Mouse (Mus musculus) lung, postnatal 36 days (tissue): ENCODE results near the gene Tnfsf11.

Experiments
- DNase-seq: peaks from one replicate; pipeline ENCODE4 v3.0.0; 2022; ENCODE audit warnings: mixed read lengths

The Tnfsf11 gene

DNA sequence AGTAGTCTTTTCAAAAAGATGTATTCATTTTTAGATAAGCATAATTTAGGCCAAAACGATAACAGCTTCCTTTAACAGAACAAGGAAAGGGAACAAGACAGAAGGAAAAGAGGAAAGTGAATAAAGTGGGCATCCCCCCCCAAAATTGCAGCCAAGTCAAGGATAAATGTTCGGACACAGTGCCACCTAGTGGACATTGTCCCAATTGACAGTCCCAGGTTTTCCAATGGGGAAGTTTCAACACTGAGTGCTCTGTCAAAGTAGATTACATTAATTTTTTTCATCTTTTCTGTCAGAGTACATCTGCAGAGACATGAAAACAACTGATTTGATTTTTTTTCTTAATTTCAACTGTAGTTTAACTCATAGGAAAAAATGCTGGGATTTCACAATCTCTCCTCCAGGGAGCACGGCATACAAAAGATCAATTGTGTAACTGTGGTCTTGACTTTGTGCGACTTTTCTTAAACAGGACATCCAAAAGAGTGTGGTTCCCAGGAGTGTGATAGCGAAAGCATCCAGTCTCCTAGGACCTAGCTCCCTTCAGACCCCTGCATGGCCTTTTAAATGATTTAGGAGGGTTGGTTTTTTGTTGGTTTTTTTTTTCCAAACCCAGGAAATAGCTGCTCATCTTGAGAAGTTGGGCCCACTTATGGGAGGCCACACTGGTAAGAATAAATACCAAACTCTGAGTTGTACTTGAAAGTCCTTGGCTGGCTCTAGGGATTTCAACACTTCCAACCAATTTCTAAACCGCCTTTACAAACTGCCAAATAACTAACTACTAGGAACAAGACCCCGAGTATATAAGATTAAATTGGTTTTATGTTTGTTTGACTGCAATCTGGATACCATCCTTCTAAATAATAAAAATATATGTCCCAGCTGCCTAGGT lies 19.7 kb downstream of the Tnfsf11 start:
- DNase-seq: peak; percentile 71

DNA sequence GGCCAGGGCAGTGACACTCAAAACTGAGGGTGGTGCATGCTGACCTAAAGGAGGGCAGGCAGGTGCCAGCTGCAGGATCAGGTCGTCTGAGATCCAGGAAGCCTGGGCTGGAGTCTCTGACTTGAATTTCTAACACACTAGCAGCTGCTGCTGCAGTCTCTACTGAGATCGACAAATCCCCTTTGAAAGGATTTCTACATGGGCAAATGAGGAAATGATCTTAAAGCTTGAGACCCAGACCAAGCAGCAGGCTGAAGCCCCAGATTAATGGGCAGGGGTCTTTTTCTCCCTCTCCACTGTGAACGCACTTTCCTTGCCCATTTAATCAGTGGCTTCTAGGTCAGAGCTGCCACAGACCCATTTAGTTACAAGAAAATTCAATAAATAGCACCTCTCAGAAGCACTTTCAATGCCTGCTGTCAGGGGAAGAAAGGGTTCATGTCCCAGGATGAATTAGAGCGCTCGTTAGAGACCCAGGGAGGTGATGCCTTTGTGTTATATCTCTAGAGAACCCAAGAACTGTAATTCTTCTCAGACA lies 21.8 kb downstream of the Tnfsf11 start:
- DNase-seq: no peak

DNA sequence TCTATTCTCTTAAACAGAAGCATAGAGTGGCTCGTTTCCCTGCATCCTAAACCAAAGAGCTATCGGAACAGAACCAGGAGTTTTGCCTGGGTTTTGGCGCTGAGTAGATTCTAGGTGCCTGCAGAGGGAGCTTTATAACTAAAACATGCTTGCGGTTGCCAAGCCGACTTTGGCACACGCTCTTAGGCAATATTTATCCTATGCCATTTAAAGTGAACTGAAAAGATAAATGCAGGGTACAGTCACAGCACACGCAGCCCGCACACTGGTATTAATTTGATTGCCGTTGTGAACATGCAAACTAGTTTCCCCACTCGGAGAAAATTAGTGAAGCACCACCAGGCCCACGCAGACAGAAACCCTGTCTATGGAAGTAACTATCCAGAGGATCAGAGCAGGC lies 25.4 kb downstream of the Tnfsf11 start:
- peak; percentile 7 for DNase-seq

DNA sequence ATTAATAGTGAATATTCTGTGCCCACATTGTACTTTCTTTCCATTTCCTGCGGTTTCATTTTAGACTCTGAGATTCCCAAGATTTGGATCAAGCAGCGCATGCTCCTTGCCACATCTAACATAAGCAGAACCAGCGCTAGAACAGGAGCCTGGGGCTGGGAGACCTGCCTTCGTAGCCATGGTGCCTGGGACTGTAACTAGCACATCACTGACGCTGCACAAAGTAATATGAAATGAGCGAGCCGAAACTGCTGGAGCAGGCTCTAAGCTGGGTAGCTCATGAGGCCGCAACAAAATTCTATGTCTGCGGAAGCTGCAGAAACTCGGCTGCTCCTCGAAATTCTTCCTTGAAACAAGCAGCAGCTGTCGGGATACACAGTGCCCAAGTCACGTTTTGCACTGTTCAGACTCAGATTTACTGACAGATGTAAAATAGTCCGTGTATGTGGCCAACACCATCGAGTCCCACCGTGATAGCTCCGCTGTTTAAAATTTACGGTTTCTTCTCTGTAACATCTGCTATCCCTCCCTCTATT lies 31.4 kb downstream of the Tnfsf11 start:
- no peak for DNase-seq

DNA sequence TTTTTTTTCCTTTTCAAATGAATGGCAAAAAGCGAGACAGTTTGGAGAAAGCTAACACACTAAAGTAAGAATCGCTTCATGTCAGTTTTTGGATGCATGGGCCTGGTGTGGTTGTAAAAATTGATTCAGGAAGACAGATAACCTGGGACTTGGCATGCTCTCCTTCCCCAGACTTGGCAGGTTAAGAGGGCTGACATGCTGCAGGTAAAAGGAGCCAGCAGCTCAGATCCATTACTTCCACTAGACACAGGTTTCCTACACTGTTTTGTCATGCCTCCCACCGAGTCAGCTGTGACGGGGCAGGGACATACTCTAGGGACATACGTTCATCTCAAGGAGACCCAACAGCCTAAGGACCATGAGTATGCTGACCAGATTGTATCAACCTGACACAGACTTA lies 33.0 kb downstream of the Tnfsf11 start:
- DNase-seq: no peak

DNA sequence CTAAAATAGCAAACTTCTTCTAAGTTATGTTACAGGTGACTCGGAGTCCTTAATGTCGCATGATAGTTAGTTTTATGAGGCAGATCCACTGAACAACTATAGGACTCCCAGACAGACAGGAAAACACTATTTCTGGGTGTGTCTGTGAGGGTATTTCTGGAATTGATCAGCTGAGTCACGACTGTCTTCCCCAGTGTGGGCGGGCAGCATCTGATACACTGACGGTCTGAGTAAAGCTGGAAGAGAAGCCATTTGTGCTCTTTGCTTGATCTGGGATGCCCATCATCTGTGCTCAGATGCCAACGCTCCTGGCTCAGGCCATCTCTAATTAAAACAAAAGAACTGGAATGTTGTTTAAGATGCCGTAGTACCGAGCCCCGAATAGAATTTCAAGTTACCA lies 33.7 kb downstream of the Tnfsf11 start:
- DNase-seq: no peak

DNA sequence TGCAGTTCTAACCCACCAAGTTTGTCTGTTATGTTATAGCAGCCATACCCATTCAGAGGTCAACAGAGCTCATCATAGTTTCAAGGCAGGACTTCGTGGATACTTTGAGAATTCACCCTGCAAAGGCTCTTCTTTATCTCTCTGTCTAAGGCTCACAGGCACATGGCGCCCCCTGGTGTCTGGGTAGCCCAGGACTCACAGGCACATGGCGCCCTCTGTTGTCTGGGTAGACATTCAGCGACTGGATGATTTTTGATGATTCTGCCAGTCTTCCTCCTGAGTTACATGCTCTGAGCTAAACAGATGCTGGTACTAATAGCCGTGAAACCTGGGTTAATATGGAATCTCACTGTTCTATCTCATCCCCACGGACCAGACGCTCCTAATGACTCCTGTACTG lies 34.3 kb downstream of the Tnfsf11 start:
- DNase-seq: peak; percentile 63

DNA sequence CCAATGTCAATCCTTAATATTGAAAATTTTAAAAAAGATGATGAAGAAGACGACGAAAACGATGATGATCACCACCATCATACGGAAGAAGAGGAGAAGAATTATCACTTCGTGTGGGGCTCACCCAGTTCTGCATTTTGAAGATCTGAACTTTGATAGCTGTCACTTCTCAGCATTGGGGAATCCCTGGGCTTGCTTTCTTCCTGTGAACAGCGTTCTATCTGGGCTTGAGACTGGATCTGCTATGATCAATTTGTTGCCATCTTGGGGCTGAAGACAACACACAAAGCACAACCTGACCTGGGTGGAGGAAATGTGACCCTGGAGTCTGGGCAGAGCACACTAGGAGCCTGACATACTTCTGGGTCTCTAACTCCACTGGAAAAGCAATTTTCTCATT lies 43.0 kb downstream of the Tnfsf11 start:
- no peak for DNase-seq

DNA sequence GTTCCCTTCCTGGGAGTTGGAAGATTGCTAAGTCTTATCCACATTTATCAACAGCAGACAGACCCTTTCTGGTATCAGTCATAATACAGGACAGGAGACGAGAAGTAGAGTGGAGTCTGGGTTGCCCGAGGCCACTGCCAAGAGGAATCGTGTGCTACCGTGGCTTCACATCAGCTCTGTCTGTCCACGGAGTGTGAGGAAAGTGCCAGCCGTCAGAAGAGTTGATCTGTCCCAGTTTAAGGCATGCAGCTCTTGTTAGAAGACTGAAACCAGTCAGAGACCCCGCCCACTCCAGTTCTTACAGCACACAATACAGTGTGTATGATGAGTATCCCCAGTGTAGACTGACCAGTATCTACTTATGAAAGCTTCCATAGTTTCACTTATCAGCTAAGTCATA lies 45.2 kb downstream of the Tnfsf11 start:
- no peak for DNase-seq

DNA sequence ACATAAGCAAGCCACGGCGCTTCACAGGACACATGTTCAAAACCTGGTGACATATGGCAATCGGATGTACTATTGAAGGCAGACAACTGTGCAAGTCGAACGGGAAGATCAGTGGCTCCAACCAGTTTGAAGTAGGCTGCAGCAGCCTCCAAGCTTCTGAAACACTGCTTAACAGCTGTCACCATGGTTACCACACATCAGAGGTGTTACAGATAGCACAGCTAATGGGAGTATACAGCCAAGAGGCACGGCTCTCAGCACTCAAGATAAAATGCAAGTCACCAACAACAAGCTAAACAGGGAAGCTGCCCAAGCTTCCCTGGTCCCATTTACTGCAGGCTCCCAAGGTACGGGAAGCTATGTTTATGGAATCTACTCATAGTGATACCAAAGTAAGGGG lies 46.6 kb downstream of the Tnfsf11 start:
- DNase-seq: no peak

DNA sequence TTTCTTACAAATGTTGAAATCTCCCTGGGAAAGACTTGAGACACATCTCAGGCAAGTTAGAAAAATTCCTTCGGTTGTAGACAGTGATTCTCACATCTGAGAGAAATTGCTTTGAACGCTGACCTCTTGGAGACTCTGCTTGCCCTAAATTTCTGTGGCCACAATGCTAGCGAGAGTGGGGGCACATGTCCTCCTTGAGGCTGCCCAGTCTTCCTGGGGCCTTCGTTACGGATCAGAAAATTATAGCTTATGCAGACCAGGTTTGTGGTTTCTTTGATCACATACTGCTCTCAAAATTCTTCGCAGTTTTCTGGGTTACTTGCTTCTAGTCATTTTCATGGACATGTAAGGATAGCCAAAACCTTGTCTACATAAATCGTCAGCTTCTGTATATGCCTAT lies 53.8 kb downstream of the Tnfsf11 start:
- DNase-seq: no peak

DNA sequence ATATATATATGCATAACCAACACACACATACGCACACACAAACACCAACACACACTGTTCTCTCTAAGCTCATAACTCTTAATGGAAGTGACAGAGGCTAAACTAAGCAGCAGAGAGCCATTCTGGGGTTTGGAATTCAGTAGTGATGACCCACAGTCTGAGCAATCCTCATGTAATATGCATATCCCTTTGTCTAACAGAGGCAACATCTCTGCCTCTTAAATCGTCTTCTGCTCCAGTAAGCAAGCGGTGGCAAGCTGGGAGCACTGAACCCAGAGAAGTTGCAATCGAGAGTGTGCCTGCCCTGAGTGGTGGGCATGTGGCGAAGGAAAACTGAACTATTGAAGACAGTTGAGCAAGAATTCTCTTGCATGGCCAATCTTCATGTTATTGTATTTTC lies 61.2 kb downstream of the Tnfsf11 start:
- no peak for DNase-seq

DNA sequence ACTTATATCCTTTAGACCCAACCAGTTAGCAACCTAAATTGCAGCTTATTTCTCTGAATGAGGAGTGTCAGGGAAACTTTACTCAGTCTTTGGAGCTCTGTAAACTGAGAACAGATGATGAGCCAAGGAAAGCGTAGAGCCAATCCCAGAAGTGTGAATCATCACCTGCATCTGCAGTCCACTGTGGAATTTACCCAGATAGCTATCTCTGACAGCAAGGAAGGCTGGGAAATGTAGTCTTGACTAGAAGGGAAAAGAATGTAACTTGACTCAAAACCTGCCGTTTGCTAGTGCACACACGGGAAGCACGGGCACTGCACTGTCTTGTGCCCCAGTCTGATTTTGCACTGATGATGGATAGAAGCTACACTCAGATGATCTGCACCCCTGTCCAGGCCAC lies 63.0 kb downstream of the Tnfsf11 start:
- DNase-seq: no peak

DNA sequence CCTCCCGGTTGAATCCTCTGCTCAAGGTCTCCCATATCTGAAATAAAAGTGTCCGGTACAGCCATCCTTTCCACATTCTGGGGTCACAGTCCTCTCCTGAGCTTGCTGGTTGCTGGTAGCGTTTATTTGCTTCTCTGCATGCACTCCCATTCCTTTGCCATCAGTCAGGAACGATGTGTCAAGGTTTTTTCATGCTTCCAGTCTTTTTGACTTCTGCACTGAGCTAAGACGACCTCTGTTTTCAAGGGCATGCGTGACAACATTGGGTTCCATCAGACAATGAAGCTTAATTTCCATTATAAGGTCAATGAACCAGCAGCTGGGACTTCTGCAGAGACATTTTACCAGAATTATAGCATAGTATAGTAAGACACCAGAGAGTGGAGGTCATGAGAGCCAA lies 68.5 kb downstream of the Tnfsf11 start:
- no peak for DNase-seq

DNA sequence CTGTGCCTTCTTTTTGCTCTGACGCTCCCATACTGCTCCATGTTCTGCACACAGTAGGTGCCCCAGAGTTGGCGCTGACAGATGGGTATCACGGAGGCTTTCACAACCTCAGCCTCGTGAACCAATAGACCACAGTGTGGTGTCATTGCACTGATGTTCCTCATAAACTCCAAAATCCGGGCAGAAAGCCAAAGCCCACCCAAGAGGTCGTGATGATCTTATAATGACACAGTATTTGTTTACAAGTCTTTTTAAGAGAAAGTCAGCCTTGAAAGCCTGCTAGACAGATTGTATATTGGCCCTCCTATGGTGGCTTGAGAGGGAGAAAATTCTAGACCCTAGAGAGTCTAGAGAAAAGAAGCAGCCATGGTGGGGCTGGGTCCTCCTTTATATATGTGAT lies 70.6 kb downstream of the Tnfsf11 start:
- DNase-seq: peak; percentile 2

DNA sequence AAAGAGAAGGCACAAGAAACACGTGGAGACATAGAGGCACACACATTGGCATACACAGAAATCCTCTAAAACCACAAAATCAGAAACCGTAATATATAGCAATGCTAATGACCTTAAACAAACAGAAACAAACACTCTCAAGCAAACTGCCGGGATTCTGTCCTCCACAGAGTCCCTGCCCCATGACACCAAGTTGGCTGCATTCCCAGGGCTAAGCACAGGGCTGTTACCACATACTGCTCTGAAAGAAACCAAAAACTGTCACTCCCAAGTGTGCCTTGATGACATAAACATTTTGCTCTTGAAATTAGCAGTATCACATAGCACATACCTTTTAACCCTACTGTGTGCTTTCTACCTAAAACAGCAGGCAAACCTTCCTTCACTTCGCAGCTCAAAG lies 71.7 kb downstream of the Tnfsf11 start:
- peak; percentile 50 for DNase-seq

DNA sequence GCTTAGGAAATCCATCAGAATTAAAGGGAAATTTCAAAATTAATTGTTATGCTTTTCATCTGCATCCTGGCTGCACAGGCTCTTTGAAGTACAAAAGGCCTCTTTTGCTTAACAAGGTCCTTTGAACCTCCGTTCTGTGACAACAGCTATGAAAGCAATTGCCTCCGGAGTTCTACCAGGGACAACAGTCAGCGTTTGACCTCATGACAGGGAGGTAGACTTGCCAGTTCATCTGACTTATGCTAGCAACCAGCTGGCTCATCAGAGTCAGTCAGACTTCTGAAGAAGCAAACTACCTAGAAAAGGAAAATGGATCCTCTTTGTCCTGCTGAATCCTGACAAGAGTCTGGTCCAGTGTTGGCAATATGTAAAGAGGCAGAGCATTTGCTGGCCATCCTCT lies 72.5 kb downstream of the Tnfsf11 start:
- no peak for DNase-seq

DNA sequence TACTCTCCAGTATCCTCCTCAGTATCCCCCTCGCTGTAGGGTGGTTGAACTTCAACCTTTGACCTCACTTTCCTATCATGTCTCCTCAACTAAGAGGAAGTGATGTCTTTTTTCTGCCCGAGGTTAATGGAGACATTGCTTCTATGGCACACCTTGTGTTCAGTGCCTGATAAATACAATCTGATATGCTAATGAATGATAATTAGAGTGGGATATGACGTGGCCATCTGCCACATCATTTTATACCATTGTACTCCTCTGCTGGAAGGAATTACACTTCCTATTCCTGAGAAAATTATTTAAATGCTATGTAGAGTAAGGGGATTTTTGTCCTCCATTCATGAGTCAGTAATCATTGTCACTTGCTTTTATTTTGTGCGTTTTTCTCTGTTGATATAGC lies 78.8 kb downstream of the Tnfsf11 start:
- DNase-seq: no peak
